8 mouse cellular contexts compared by ENCODE assay signal in the genomic region with DNA sequence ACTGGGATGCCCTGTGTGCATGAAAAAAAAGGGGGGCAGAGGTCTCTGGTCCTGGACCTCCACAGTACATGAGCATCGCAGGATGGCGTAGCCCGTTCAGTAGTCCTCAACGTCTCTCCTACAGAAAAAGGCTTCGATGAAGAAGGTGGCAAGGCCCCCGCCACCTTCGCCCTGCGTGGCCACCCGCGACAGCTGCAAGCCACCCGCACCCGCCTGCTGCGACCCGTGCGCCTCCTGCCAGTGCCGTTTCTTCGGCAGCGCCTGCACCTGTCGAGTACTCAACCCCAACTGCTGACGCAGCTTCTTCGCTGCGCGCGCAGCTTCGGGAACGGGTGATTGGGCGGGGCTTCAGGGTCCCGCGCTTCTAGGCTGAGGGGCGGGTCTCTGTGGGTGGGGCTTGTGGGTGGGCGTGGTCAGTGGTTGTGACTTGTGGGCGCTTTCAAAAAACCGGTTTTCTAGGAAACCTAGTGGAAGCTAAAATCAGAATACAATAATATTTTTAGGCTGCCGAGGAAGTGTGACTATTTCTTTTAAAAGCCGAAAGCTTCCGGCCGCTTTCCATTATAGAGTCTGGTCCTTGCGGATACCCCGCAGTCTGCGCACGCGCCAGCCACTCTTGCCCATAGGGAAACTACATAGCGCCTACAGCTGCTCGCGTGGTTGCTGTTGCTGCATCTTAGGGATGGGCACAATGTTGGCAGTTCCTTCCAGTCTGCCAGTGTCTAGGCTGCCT. TPM values are rescaled to one million over a fixed set of nuclear protein-coding genes. Genes with fewer than 3 reads are reported as not detected.
A peak's percentile ranks its signal among the peaks of the same experiment; 100 is the strongest.
DNase-seq lines count a peak whose midpoint lies in the region; ATAC-seq and TF ChIP-seq lines count a peak whose summit lies in the region.

No protein-coding gene starts in this region.

- no peaks in the 10 kb centered on the region for H3K9me3 ChIP-seq in hindbrain, embryonic 15.5 days

- in situ Hi-C loops in Patski (cut with MboI; ENCODE audit: low pct_unique_long_range_greater_than_20kb), result no loop called here

- H3K27ac ChIP-seq in hindbrain, embryonic 15.5 days (replicated peaks), result peak overlapping the region; percentile 93

- TF ChIP-seq CTCF in Patski (IDR thresholded peaks at IDR 0.05), result no peak

- peak overlapping the region; percentile 75 for H3K9ac ChIP-seq in hindbrain, embryonic 15.5 days

- H3K4me2 ChIP-seq in hindbrain, embryonic 15.5 days, result peak overlapping the region; percentile 86

- CTCF ChIA-PET in Patski (lab: Charles Lee), result no interaction called here

- no peak for DNase-seq in Patski (ENCODE audit: low read depth, low spot score)
- DNase-seq in cerebellum, postnatal 14 days, result peak; percentile 98 to 99
- DNase-seq in frontal cortex, postnatal 25 days (ENCODE audit: low spot score in 2 of 2), result peak; percentile 85 to 91
- DNase-seq in left cerebral cortex, adult 11 months (ENCODE audit: low spot score), result peak; percentile 79
- DNase-seq in lung, postnatal 4 days, result peak; percentile 94 to 97
- peak; percentile 97 for DNase-seq in retina, postnatal 7 days (ENCODE audit: low read depth, low spot score)
- DNase-seq in urinary bladder, adult 2 months (ENCODE audit: low spot score), result peak; percentile 83

- ATAC-seq in Patski, result peak; percentile 89
- ATAC-seq in hindbrain, embryonic 15.5 days (ENCODE audit: low FRiP score, low read depth), result peak; percentile 96

- H3K4me1 ChIP-seq in hindbrain, embryonic 15.5 days (replicated peaks), result peaks cover 14% of the 10 kb centered on the region

- POLR2A ChIA-PET in Patski (lab: Charles Lee), result interaction anchor here (1.6 kb wide), 1 partner anchor 9 kb away, joined by 3 read pairs; no protein-coding TSS in a partner anchor

- H3K4me3 ChIP-seq in hindbrain, embryonic 15.5 days, result peak overlapping the region; percentile 49

- under 1% methylated on average over 45 of the region's 45 CpGs for WGBS in hindbrain, embryonic 15.5 days

- no peaks in the 10 kb centered on the region for H3K27me3 ChIP-seq in Patski
- no peaks in the 10 kb centered on the region for H3K27me3 ChIP-seq in hindbrain, embryonic 15.5 days

- no peaks in the 10 kb centered on the region for H3K36me3 ChIP-seq in hindbrain, embryonic 15.5 days

RNA-seq across cellular contexts. Expression of gene Ahcy, which starts 23.6 kb away (rescaled TPM):
- polyA plus RNA-seq in Patski (2021), result 6.3 TPM
- polyA plus RNA-seq in hindbrain, embryonic 15.5 days (2015; fragmentation: Nextera tagmentation; extraction: Ambion mirVana), result 35.1 and 37.2 TPM in 2 replicates
- polyA plus RNA-seq in urinary bladder, adult 2 months (2012; rRNA removed), result 42.3 and 47.9 TPM in 2 replicates

RNA-seq across cellular contexts. Expression of gene Gm14226, which starts 32.6 kb away (rescaled TPM):
- 0.10 TPM for polyA plus RNA-seq in Patski (2021)
- 0.18 and 0.23 TPM in 2 replicates for polyA plus RNA-seq in hindbrain, embryonic 15.5 days (2015; fragmentation: Nextera tagmentation; extraction: Ambion mirVana)
- polyA plus RNA-seq in urinary bladder, adult 2 months (2012; rRNA removed), result 0.31 and 0.55 TPM in 2 replicates
